Mouse (Mus musculus): ENCODE measurements around the gene Copb2. TPM values are rescaled to one million over a fixed set of nuclear protein-coding genes. Genes with fewer than 3 reads are reported as not detected.

The Copb2 gene
- 100 to 1,000 TPM; 106 to 107 TPM for total RNA-seq (2021)

- DNase-seq, result peak; percentile 99
- intact Hi-C loops (cut with DNase I), result no loop called here
Observed at GRCm38 (mm10) chr9:98563137-98564126, at the start of gene Copb2. Gene Copb2 (plus strand): TSS chr9:98563721.

GRCm38 (mm10) chr9:98523872-98524271 lies 39.6 kb upstream of the Copb2 start:
- no peak for DNase-seq
- intact Hi-C loops (cut with DNase I), result no loop called here

DNA sequence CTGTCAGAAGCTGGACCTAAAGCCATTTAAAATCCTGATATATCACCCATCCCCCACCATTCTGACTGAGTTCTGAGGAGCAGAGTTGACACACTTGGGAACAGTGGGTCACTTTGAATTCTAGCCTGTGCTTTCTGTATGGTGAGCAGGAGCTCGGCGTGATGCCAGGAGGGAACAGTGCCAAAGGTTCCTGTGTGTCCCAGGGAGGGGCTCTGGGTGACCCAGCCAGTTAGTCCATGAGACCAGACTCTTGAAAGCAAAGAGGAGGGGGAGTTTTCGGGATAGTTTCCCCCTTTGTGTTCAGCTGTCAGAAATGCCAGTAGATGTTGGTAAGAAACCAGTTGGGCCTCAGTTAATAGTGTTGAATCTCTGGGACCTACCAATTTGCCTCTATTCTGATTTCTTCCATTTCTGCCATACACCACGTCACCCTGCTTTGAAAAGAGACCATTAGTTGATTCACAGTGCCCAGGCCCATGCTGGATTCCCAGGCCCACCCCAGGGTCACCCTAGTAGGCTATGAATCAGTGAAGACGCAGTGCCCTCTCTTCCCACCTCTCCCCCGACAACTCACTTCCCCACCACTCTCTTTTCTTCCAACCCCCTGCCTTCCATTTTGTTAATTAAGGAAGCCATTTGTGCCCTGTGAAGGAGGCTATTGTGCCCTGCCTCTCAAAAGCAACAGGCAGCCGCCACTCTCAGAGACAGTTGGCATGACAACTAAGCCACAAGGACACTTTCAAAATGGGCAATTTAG lies 38.6 kb upstream of the Copb2 start:
- no peak for DNase-seq
- intact Hi-C loops (cut with DNase I), result no loop called here

DNA sequence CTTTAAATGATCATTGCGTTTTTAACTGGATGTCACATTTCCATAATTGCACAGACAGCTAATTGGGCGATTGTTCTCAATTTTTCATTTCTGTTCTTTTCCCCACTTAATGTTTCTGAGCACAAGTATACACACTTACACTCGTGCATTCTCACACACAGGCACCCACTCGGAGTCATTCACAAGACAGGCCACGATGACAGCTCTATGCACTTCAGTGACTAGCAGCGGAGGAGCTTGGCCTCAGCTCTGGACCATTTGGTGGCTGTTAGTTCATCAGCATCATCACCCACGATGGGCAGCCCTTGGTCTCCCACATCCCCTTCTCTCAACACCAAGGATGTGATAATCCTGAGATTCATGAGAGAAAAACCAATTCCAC lies 38.0 kb upstream of the Copb2 start:
- intact Hi-C loops (cut with DNase I), result no loop called here
- no peak for DNase-seq

GRCm38 (mm10) chr9:98527226-98527625 lies 36.3 kb upstream of the Copb2 start:
- intact Hi-C loops (cut with DNase I), result no loop called here
- DNase-seq, result no peak

- intact Hi-C loops (cut with DNase I), result loop anchor here (10.0 kb wide), 1 partner anchor 1235 kb away; no protein-coding TSS in a partner anchor
- DNase-seq, result no peak
Observed at GRCm38 (mm10) chr9:98529776-98530175, 33.7 kb upstream of the Copb2 start.

DNA sequence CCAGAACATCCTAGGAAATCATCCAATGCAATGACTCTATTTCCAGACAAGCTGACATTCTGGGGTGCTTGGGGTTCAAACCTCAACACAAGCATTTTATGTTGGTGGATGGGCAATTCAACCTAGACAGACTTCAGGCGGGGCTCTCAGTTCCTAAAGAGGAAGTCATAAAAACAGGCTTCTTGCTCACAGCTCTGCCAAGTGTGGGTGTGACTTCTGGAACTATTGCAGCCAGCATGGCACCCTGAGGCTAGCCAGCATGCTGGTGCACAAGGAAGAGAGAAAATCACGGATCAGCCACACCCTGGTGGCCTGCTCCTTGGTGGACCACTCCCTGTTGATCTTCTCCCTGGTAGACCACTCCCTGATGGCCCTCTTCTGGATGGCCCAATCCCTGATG lies 32.5 kb upstream of the Copb2 start:
- intact Hi-C loops (cut with DNase I), result loop anchor here (10.0 kb wide), 1 partner anchor 1236 kb away; no protein-coding TSS in a partner anchor

GRCm38 (mm10) chr9:98534675-98535280 lies 28.7 kb upstream of the Copb2 start:
- intact Hi-C loops (cut with DNase I), result loop anchor here (5.0 to 10.0 kb wide), 2 partner anchors 502 to 1240 kb away; partner anchors contain the start of gene Clstn2
- DNase-seq, result no peak

More for the DNA sequence above, 32.5 kb upstream of the Copb2 start:
- DNase-seq, result no peak

GRCm38 (mm10) chr9:98535763-98536162 lies 27.8 kb upstream of the Copb2 start:
- DNase-seq, result no peak
- intact Hi-C loops (cut with DNase I), result loop anchor here (5.0 to 10.0 kb wide), 2 partner anchors 503 to 1241 kb away; partner anchors contain the start of gene Clstn2

DNA sequence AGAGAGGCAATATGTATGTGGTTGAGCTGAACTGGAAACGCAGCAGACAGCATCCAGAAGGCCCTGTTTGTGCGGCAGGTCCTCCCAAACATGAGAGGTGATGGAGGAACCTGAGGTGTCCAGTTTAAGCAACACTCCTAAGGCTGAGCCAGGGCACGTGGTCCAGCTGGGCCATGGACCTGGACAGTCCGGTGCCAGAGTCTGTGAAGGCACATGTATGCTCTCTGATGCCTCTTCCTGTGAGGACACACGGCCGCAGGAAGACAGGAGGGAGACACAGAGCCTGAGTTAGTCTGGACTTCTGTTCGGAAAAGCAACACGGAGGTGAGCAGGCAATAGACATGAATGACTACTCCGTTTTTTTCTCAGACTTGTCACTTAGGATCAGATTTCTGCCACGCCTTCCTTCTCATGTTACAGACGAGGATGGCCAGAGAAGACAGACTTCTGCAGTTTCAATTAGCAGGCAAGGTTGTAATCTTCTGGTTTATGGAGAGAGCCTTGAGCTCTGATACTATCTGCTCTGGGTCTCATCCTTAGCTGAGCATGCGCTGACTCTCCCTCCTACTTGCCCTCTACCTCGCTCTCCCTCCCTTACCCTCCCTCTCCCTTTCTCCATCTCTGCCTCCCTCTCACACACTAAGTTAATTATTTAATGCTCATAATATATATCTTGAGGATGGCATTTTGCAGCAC lies 25.4 kb upstream of the Copb2 start:
- no peak for DNase-seq
- intact Hi-C loops (cut with DNase I), result loop anchor here (1.0 to 10.0 kb wide), 4 partner anchors 96 to 1243 kb away; partner anchors contain the start of gene Clstn2

DNA sequence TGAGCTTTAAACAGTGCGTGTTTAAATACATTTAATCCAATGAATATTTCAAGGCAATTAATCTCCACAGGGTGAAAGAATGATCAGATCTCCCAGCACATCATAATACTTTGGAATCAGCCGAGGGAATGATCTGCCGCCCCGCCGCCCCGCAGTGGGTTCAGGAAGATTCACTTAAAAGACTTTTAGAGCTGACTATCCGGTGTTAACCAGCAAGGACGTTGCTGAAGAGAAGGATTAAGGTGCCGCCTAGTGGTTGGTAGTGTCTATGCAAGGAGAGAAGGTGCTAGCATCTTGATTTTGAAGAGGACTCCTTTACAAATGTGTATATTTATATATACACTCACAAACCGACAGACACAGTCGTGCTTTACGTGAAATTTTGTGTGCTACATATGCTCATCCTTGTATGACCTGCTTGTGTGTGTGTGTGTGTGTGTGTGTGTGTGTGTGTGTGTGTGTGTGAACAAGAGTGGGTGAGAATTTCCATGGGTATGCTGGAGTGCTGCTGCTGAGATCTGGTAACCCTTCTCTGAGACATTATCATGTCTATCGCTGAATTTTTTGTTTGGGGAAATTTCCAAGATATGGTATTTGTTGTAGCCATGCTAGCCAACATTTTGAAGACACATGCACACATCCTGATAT lies 24.7 kb upstream of the Copb2 start:
- intact Hi-C loops (cut with DNase I), result loop anchor here (1.0 to 10.0 kb wide), 5 partner anchors 97 to 1244 kb away; partner anchors contain the start of gene Clstn2
- peak; percentile 50 to 58 for DNase-seq

DNA sequence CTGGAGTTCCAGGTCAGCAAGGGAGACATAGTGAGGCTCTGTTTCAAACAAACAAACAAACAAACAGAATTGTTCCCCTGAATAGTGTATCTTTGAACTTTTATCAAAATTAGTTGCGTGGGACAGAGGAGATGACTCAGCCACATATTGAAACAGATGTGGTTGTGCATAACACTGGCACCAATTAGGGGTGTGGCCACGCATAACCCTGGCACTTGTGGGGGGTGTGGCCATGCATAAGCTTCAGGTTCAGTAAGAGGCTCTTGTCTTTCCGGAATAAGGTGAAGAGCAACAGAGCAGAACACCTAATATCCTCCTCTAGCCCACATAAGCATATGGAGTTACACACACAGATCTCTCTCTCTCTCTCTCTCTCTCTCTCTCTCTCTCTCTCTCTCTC lies 19.5 kb upstream of the Copb2 start:
- DNase-seq, result no peak
- intact Hi-C loops (cut with DNase I), result loop anchor here (10.0 kb wide), 1 partner anchor 1369 kb away; no protein-coding TSS in a partner anchor

- DNase-seq, result no peak
- intact Hi-C loops (cut with DNase I), result no loop called here
Observed at GRCm38 (mm10) chr9:98583852-98584251, 20.3 kb downstream of the Copb2 start.

GRCm38 (mm10) chr9:98600094-98600493 lies 36.6 kb downstream of the Copb2 start:
- DNase-seq, result no peak
- intact Hi-C loops (cut with DNase I), result loop anchor here (2.0 kb wide), 1 partner anchor 33 kb away; no protein-coding TSS in a partner anchor

DNA sequence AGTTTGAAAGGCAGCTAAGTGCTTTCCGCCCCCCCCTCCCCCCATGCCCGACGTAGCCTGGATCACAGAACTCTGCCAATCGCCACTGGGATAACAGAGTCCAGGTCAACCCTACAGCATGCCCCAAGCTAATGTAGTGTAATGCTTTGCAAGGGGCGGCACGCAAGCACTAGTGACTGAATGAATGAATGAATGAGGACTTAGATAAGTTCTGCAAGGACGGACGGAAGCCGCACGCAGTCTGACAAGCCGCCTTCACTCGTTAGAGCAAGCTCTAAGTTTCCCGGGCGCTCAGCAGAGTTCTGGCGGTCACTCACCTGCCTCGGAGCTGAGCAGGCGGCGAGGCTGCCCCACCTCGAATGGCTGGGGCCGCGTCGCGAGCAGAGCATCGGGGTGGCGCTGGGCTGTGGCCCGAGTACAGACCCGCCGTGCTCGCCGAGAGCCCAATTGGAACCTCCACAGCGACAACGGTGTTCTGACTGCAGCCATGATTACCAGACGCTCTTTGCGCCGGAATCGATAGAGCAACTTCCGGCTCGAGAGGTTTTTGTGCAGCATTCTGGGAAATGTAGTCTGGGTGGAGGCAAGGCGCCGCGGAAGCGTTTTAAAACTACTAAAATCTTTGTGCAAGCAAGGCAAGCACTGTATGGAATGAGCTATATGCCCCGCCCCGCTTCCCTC lies 37.8 kb downstream of the Copb2 start, which contains the start of gene Mrps22:
Mrps22 (minus strand) TSS at position 505 of the 681 bp plus-strand sequence.
- DNase-seq, result peak; percentile 75 to 77
- intact Hi-C loops (cut with DNase I), result loop anchor here (2.0 kb wide), 1 partner anchor 34 kb away; no protein-coding TSS in a partner anchor

DNA sequence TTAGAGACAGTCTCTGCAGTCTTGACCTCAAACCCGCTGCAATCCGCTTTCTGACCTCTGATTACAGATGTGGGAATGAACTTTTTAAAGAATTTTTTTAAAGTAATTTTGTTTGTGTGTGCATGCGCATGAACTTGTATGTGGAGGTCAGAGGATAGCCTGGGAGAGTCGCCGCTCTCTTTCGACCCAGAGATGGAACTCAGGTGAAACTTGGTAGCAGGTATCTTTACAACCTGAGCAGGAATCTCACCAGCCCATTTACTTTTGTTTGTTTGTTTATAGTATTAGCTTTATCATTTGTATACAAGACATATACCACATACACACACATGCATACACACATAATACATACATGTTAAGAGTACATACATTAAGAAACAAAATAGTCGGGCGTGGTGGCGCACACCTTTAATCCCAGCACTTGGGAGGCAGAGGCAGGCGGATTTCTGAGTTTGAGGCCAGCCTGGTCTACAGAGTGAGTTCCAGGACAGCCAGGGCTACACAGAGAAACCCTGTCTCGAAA lies 38.4 kb downstream of the Copb2 start:
- DNase-seq, result no peak
- intact Hi-C loops (cut with DNase I), result loop anchor here (2.0 kb wide), 1 partner anchor 35 kb away; no protein-coding TSS in a partner anchor

DNA sequence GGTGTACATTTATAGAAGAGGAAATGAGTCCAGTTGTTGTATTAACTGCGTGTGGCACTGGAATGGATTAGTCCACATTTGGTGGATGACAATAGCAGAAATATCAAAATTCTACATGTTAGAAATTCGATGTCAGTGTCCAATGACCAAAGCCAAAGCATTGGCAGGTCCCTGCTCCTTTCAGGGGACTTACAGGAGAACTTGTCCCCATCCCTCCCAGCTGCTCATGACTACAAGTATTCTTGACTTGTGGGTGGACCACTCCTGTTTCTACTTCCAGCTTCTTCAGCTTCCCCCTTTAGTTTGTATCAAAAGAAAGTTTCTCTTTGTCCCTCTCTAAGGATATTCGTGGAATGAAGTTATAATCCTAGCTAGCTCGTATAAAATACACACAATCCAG lies 41.4 kb downstream of the Copb2 start:
- intact Hi-C loops (cut with DNase I), result no loop called here
- no peak for DNase-seq

DNA sequence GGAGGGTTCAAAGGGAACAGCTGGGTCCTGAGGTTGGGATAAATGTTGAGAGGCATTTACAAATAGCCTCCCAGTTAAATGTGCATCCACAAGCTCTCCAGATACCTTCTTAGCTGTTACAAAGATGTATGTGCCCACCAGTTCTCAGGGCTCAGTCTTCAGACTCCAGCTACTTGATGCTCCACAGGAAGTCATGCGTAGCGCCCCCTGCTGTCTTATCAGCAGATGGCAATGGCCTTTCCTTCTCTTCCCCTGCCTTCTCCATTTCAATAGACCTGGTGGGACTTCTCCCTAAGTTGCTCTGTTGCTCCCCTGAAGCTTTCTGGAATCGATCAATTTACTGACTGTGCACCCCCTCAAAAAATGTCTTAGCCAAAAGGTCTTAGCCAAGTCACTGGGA lies 65.0 kb downstream of the Copb2 start:
- intact Hi-C loops (cut with DNase I), result no loop called here
- DNase-seq, result no peak
